Comparison of ENCODE assay signal across 8 mouse cellular contexts in the genomic region with DNA sequence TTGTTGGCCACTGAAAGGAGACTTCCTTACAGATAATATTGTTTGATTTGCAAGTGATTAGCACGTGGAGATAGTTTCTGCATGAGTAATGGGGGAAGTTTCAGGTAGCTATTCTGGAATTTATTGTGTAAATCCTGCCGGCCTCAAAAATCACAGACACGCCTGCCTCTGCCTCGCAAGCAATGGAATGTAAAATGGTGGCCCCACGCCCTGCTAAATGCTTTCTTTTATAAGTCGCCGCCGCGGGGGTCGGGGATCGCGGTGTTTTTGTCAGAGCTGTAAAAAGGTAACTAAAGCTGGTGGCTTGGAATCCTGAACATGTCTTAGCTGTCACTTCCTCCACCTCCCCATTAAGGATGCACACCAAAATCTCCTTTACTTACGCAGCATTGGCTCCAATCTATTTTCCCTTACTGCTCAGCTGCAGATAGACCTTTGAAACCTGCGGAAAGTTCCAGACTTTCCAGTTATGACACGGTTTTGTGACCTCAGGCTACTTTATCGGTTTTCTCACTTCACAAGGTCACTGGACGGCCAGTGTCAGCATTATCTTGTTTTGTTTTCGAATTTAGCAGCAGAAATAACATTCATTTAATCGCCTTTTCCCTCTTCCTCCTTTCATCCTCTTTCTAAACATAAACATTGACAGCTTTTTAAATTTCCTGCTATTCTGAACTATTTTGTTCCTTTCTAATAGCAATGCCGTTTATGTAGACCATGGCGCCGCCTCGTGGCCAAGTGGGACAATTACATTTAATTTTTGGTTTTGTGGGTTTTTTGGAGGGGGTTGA. TPM values are rescaled to one million over a fixed set of nuclear protein-coding genes. Genes with fewer than 3 reads are reported as not detected.
A peak's percentile ranks its signal among the peaks of the same experiment; 100 is the strongest.
DNase-seq lines count a peak whose midpoint lies in the region; ATAC-seq and TF ChIP-seq lines count a peak whose summit lies in the region.

No protein-coding gene starts in this region.

- H3K4me3 ChIP-seq in testis, adult 2 months (ENCODE audit: control insufficient read depth, low read depth, low read length), result no peak overlapping the region
- H3K4me3 ChIP-seq in bone marrow, adult 2 months (replicated peaks; ENCODE audit: control insufficient read depth, low read depth, low read length), result no peak overlapping the region
- H3K4me3 ChIP-seq in intestine, embryonic 16.5 days (ENCODE audit: low read length), result peak overlapping the region; percentile 12; the same call in 1 of the 2 replicates
- H3K4me3 ChIP-seq in liver, embryonic 11.5 days (ENCODE audit: low read depth, low read length), result 0 out of 2 replicates have a peak overlapping the region, but pooled peaks have one; percentile 14

- 8% methylated on average over 23 of the region's 23 CpGs for WGBS in bone marrow, adult 2 months
- WGBS in intestine, embryonic 16.5 days, result 20% methylated on average over 23 of the region's 23 CpGs
- 28% methylated on average over 23 of the region's 23 CpGs for WGBS in liver, embryonic 11.5 days

- DNase-seq in testis, postnatal 14 days (ENCODE audit: low spot score), result no peak
- peak; percentile 27 for DNase-seq in fibroblast of lung, adult 2 months (ENCODE audit: low read depth)
- DNase-seq in liver, embryonic 11.5 days (ENCODE audit: low spot score), result no peak
- DNase-seq in neural tube, embryonic 10.5 days (ENCODE audit: extremely low spot score, low spot score), result peak; percentile 45
- DNase-seq in thymus, postnatal 4 days, result peak; percentile 75

- TF ChIP-seq CTCF in testis, adult 2 months (IDR thresholded peaks at IDR 0.05; ENCODE audit: control insufficient read depth, insufficient read depth, insufficient replicate concordance, low read depth, low read length), result peak; percentile 35; the same call in 1 of the 2 replicates
- TF ChIP-seq CTCF in bone marrow, adult 2 months (IDR thresholded peaks at IDR 0.05; ENCODE audit: control insufficient read depth, insufficient read depth, low read length), result peak; percentile 61

- peaks cover 7% of the 10 kb centered on the region; the same call in 1 of the 2 replicates for H3K9me3 ChIP-seq in intestine, embryonic 16.5 days (ENCODE audit: control insufficient read depth, low read length)
- H3K9me3 ChIP-seq in liver, embryonic 11.5 days (ENCODE audit: control insufficient read depth, low read length), result no peaks in the 10 kb centered on the region

- peak overlapping the region; percentile 34 for H3K4me2 ChIP-seq in intestine, embryonic 16.5 days (ENCODE audit: low read depth, low read length)
- H3K4me2 ChIP-seq in liver, embryonic 11.5 days, result peak overlapping the region; percentile 57

- peak; percentile 70 for ATAC-seq in intestine, embryonic 16.5 days
- ATAC-seq in liver, embryonic 11.5 days (replicated peaks; ENCODE audit: low FRiP score), result no peak

- no peak overlapping the region for H3K9ac ChIP-seq in intestine, embryonic 16.5 days (ENCODE audit: low read depth, low read length)
- no peak overlapping the region for H3K9ac ChIP-seq in liver, embryonic 11.5 days (ENCODE audit: low read depth, low read length)

- no peaks in the 10 kb centered on the region for H3K27me3 ChIP-seq in testis, adult 2 months (ENCODE audit: control insufficient read depth, insufficient read depth, low read length)
- no peaks in the 10 kb centered on the region for H3K27me3 ChIP-seq in intestine, embryonic 16.5 days (replicated peaks; ENCODE audit: control insufficient read depth, insufficient read depth, low read length)
- H3K27me3 ChIP-seq in liver, embryonic 11.5 days (replicated peaks; ENCODE audit: control insufficient read depth, insufficient read depth, low read length), result no peaks in the 10 kb centered on the region

- no peak for TF ChIP-seq POLR2A in testis, adult 2 months (IDR thresholded peaks at IDR 0.05; ENCODE audit: control insufficient read depth, low read depth, low read length)
- no peak for TF ChIP-seq POLR2A in bone marrow, adult 2 months (IDR thresholded peaks at IDR 0.05; ENCODE audit: borderline replicate concordance, control insufficient read depth, low read depth, low read length)

- H3K27ac ChIP-seq in testis, adult 2 months (ENCODE audit: control insufficient read depth, insufficient read depth, low read depth, low read length), result no peak overlapping the region
- H3K27ac ChIP-seq in bone marrow, adult 2 months (ENCODE audit: control insufficient read depth, insufficient read depth, low read depth, low read length, poor library complexity), result peak overlapping the region; percentile 35; the same call in 1 of the 2 replicates
- no peak overlapping the region for H3K27ac ChIP-seq in intestine, embryonic 16.5 days (ENCODE audit: low read length)
- no peak overlapping the region for H3K27ac ChIP-seq in liver, embryonic 11.5 days (ENCODE audit: low read depth, low read length)

- peaks cover 11% of the 10 kb centered on the region for H3K4me1 ChIP-seq in testis, adult 2 months (ENCODE audit: control insufficient read depth, insufficient read depth, low read length)
- peaks cover 2% of the 10 kb centered on the region; the same call in 1 of the 2 replicates for H3K4me1 ChIP-seq in bone marrow, adult 2 months (ENCODE audit: control insufficient read depth, insufficient read depth, low read length)
- no peaks in the 10 kb centered on the region for H3K4me1 ChIP-seq in intestine, embryonic 16.5 days (ENCODE audit: control insufficient read depth, insufficient read depth, low read length)
- no peaks in the 10 kb centered on the region for H3K4me1 ChIP-seq in liver, embryonic 11.5 days (replicated peaks; ENCODE audit: control insufficient read depth, insufficient read depth, low read length)

- no peaks in the 10 kb centered on the region for H3K36me3 ChIP-seq in testis, adult 2 months (ENCODE audit: control insufficient read depth, insufficient read depth, low read length)
- no peaks in the 10 kb centered on the region for H3K36me3 ChIP-seq in intestine, embryonic 16.5 days (ENCODE audit: control insufficient read depth, insufficient read depth, low read length)
- H3K36me3 ChIP-seq in liver, embryonic 11.5 days (ENCODE audit: control insufficient read depth, insufficient read depth, low read length), result no peaks in the 10 kb centered on the region

RNA-seq across cellular contexts. Expression of a gene that starts 25.6 kb away (rescaled TPM):
- polyA plus RNA-seq in testis, adult 2 months (2012; rRNA removed), result 32.3 and 33.4 TPM in 2 replicates
- polyA plus RNA-seq in bone marrow, adult 2 months (2011; ENCODE audit: insufficient read depth, insufficient read length, low replicate concordance, missing spikeins), result 7.9 and 17.7 TPM in 2 replicates
- 6.9 and 7.0 TPM in 2 replicates for polyA plus RNA-seq in intestine, embryonic 16.5 days (2015; fragmentation: Nextera tagmentation; extraction: Ambion mirVana)
- 7.3 and 8.3 TPM in 2 replicates for polyA plus RNA-seq in liver, embryonic 11.5 days (2014; fragmentation: Nextera tagmentation; extraction: Ambion mirVana)

Comparison
In these comparisons a context has a peak if more than half of its experiments do, and no peak if none do; other contexts are left out.
1. H3K4me3 ChIP-seq: peak in intestine, embryonic 16.5 days (single experiment) and liver, embryonic 11.5 days (single experiment); none in testis, adult 2 months (single experiment) and bone marrow, adult 2 months (single experiment).
2. DNase-seq: peak in fibroblast of lung, adult 2 months (single experiment), neural tube, embryonic 10.5 days (single experiment) and thymus, postnatal 4 days (single experiment); none in testis, postnatal 14 days (single experiment) and liver, embryonic 11.5 days (single experiment).